Mouse (Mus musculus) cerebellum, adult 2 months (tissue): ENCODE data around the gene Papolb.

Experiments used
- CTCF ChIP-seq: fragments of 200-500 bp; IDR thresholded peaks from 2 replicates; pipeline ENCODE4 v1.5.1; 2011; ENCODE audit warnings: low read depth, mild to moderate bottlenecking, control low read depth, low read length, moderate library complexity, borderline replicate concordance; ENCODE audit not compliant: insufficient read depth
- POLR2A ChIP-seq: fragments of 200-500 bp; IDR thresholded peaks from 2 replicates; pipeline ENCODE4 v1.6.1; 2011; ENCODE audit warnings: low read length, control low read depth, borderline replicate concordance; ENCODE audit not compliant: insufficient read depth

- TF ChIP-seq CTCF (no peak), POLR2A (no peak)
Measured at GRCm38 (mm10) chr5:142500918-142501317, 29.0 kb downstream of the Papolb start.
